Mouse (Mus musculus) midbrain, embryonic 11.5 days (tissue): ENCODE results near the gene Akap6. TPM values are rescaled to one million over a fixed set of nuclear protein-coding genes. Genes with fewer than 3 reads are reported as not detected.

Source experiments
- ATAC-seq: fragments of 200-750 bp; cut with Nextera tagmentation; 2 replicates; pipeline ENCODE4 v1.8.0; 2017; ENCODE audit warnings: moderate TSS enrichment, moderate library complexity; ENCODE audit not compliant: low FRiP score
- DNase-seq: peaks from one replicate; pipeline ENCODE4 v3.0.0; 2015; ENCODE audit warnings: low spot score; ENCODE audit errors: missing footprints
- H3K27ac ChIP-seq: fragments of 300-500 bp; sonication (generic); 2 replicates; pipeline ENCODE4 v1.5.1; 2014; ENCODE audit warnings: low read depth, low read length
- H3K27me3 ChIP-seq: fragments of 300-500 bp; sonication (generic); 2 replicates; pipeline ENCODE4 v1.6.1; 2014; ENCODE audit warnings: mild to moderate bottlenecking, low read length, moderate library complexity, mixed read lengths; ENCODE audit not compliant: control insufficient read depth, insufficient read depth
- H3K36me3 ChIP-seq: fragments of 300-500 bp; sonication (generic); 2 replicates; pipeline ENCODE4 v1.6.1; 2014; ENCODE audit warnings: mild to moderate bottlenecking, low read length, moderate library complexity, mixed read lengths; ENCODE audit not compliant: control insufficient read depth, insufficient read depth
- H3K4me1 ChIP-seq: fragments of 300-500 bp; sonication (generic); 2 replicates; pipeline ENCODE4 v1.6.1; 2014; ENCODE audit warnings: low read length; ENCODE audit not compliant: control insufficient read depth, insufficient read depth
- H3K4me2 ChIP-seq: fragments of 300-500 bp; sonication (generic); 2 replicates; pipeline ENCODE4 v1.6.1; 2014; ENCODE audit warnings: mild to moderate bottlenecking, moderate library complexity
- H3K4me3 ChIP-seq: fragments of 300-500 bp; sonication (generic); 2 replicates; pipeline ENCODE4 v1.5.1; 2014; ENCODE audit warnings: low read depth, low read length
- H3K9ac ChIP-seq: fragments of 300-500 bp; sonication (generic); 2 replicates; pipeline ENCODE4 v1.6.1; 2014; ENCODE audit warnings: low read length
- H3K9me3 ChIP-seq: fragments of 300-500 bp; sonication (generic); 2 replicates; pipeline ENCODE4 v1.6.1; 2016; ENCODE audit warnings: low read length; ENCODE audit not compliant: control insufficient read depth
- WGBS: fragments of 180-500 bp; shearing (Covaris S2); extraction: QIAGEN DNeasy Blood & Tissue Kit; methylation state at CpG from one replicate; pipeline ENCODE4 v1.1.7; 2014; 5-methylcytosine and 5-hydroxymethylcytosine counted together
- polyA plus RNA-seq: library from polyadenylated mRNA; unstranded; fragments of >200 nt; fragmentation: Nextera tagmentation; extraction: Ambion mirVana; gene quantifications from 2 replicates; pipeline ENCODE4 v1.2.1, GENCODE M21; 2014

Gene Akap6
- polyA plus RNA-seq, 1 experiment from 2014 or later: 16.5 TPM

DNA sequence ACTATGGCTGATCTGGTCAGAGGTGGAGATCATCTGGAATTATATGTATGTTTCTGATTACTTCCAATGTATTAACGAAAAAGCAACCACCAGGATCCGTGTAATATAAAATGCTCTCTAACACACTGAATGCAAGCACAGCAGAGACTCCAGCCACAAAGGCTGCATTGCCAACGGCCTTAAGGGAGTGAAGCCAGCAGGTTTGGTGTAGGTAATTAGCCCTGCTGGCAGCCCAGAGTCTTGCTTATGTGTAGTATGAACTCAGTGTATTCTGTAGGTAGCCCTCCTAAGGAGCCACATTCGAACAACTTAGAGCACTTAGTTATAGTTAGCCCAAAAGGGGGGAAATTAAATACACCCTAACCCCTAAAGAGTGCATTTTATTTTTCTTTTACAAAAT, 426.1 kb downstream of the Akap6 start:
- Histone ChIP-seq H3K36me3 (no peaks in the 10 kb centered on the region), H3K9ac (no peak overlapping the region), H3K4me3 (no peak overlapping the region), H3K4me1 (peaks cover 10% of the 10 kb centered on the region; the same call in 1 of the 2 replicates), H3K27ac (no peak overlapping the region), H3K27me3 (no peaks in the 10 kb centered on the region), H3K9me3 (no peaks in the 10 kb centered on the region; the same call in 1 of the 2 replicates), H3K4me2 (no peak overlapping the region)
- no peak for ATAC-seq
- WGBS: 80% methylated on average over 4 of the region's 4 CpGs
- no peak for DNase-seq

DNA sequence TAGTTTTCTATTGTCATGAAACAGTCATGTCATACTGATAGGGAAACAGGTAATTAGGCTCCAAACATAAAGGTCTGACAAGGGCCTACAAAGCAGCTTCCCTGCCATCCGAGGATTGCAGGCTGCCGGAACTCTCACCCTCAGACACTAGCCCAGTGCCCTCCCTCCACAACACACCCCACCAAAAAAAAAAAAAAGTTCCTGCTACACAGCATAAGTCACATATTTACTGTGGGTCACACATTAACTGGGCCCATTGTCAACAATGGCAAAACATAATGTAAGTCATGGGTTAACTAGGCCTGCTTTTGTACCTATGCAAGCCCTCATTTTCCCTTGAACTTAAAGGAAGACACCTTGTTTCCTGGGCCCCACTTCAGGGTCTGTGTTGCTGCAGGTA, 435.0 kb downstream of the Akap6 start:
- Histone ChIP-seq H3K4me1 (no peaks in the 10 kb centered on the region), H3K4me3 (no peak overlapping the region), H3K9ac (no peak overlapping the region), H3K9me3 (no peaks in the 10 kb centered on the region), H3K27me3 (no peaks in the 10 kb centered on the region), H3K4me2 (no peak overlapping the region), H3K27ac (no peak overlapping the region), H3K36me3 (no peaks in the 10 kb centered on the region)
- no peak for DNase-seq
- no peak for ATAC-seq
- 89% methylated on average over 2 of the region's 2 CpGs for WGBS

DNA sequence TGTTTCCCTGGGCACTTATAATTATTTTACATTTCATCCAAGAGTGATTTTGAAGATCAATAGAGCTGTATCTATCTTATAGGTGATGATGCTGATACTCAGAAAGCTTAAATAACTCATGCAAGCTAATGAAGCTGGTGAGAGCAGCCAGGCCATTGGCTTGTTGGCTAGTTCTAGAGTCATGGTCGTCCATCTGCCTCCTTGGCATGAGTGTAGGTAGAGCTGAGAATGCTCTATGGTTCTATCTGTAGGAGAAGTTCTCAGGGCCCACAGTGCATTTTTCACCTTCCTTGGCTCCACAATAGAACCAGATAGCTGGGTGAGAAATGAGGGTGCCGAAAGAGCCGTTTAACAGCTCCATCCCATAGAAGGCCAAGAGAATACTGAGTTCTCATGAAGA, 438.1 kb downstream of the Akap6 start:
- no peak overlapping the region for H3K4me2 ChIP-seq
- no peak overlapping the region for H3K9ac ChIP-seq
- ATAC-seq (no peak), DNase-seq (no peak)
- no peak overlapping the region for H3K4me3 ChIP-seq
- no peaks in the 10 kb centered on the region for H3K27me3 ChIP-seq
- 89% methylated on average over 3 of the region's 3 CpGs for WGBS
- H3K9me3 ChIP-seq: no peaks in the 10 kb centered on the region
- H3K4me1 ChIP-seq: no peaks in the 10 kb centered on the region
- no peak overlapping the region for H3K27ac ChIP-seq
- peaks cover 6% of the 10 kb centered on the region; the same call in 1 of the 2 replicates for H3K36me3 ChIP-seq

DNA sequence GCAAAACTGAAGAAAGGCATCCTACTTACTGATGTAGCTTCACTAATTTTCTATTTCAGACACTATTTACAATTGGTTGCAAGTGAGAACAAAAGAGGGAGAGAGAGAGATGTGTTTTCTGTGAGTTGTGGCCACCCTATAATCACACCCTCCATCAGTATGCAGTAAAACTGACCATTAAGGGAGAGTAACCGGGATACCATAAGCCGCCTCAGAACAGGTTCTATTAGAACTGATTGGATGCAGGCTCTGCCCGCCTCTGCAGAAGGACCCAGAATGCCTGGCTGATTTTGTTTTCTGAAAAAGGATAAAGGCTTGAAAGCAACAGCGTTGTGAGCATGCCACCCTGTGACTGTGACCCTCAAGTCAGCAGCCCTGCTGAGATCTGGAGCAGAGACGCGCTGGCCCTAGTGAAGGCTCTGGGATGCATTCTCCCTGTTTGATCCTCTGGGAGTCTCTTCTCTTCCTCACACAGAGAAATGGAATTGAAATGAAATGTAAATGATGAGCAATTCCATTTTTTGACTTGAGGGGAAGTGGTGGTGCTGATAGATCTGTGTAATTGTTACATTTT, 445.0 kb downstream of the Akap6 start:
- no peak overlapping the region for H3K4me2 ChIP-seq
- no peak overlapping the region for H3K27ac ChIP-seq
- WGBS: 65% methylated on average over 6 of the region's 6 CpGs
- H3K27me3 ChIP-seq: no peaks in the 10 kb centered on the region
- no peak overlapping the region for H3K9ac ChIP-seq
- DNase-seq: no peak
- no peaks in the 10 kb centered on the region for H3K4me1 ChIP-seq
- no peaks in the 10 kb centered on the region for H3K9me3 ChIP-seq
- H3K4me3 ChIP-seq: no peak overlapping the region
- no peak for ATAC-seq
- H3K36me3 ChIP-seq: peaks cover 6% of the 10 kb centered on the region; the same call in 1 of the 2 replicates

DNA sequence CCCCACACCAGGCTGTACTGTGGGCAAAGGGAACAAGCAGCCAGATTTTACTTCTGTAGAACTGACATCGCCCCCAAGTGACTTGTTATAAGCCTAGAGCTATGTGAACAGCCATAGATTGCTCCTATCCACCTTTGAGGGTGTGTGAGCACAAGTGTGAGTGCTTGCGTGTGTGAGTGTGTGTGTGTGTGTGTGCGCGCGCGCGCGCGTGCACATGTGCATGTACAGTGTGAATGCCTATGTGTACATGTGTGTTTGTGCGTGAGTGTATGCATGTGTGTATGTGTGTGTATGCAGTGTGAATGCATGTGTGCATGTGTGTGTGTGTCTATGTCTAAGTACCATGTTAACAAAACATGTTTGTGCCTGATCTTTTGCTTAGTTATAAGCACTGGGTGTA, 445.6 kb downstream of the Akap6 start:
- no peak overlapping the region for H3K27ac ChIP-seq
- no peak for DNase-seq
- 96% methylated on average over 10 of the region's 10 CpGs for WGBS

DNA sequence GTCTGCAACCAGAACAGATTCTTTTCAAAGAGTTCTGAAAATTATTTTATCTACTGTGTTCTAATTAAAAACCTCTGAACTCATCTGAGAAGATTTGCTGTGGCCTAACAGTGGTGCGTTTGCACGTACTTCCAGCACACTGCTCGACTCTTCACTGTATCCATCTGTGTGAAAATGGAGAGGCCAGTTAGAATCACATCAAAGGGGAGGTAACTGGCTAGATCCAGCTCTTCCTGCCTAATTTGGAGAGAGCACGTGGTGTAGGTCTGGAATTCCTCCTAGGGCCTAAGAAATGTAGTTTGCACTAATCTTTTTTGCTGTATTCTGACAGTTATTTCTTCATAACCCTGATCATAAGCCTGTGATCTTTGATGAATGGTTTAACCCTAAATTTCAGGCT, 446.3 kb downstream of the Akap6 start:
- no peak overlapping the region for H3K9ac ChIP-seq
- no peaks in the 10 kb centered on the region for H3K4me1 ChIP-seq
- H3K36me3 ChIP-seq: no peaks in the 10 kb centered on the region
- H3K4me3 ChIP-seq: no peak overlapping the region
- H3K9me3 ChIP-seq: no peaks in the 10 kb centered on the region; the same call in 1 of the 2 replicates
- 77% methylated on average over 4 of the region's 4 CpGs for WGBS
- ATAC-seq (no peak), DNase-seq (no peak)
- no peaks in the 10 kb centered on the region for H3K27me3 ChIP-seq
- no peak overlapping the region for H3K27ac ChIP-seq
- H3K4me2 ChIP-seq: no peak overlapping the region

More for the DNA sequence above, 445.6 kb downstream of the Akap6 start:
- Histone ChIP-seq H3K4me3 (no peak overlapping the region), H3K4me1 (no peaks in the 10 kb centered on the region), H3K4me2 (no peak overlapping the region), H3K36me3 (peaks cover 2% of the 10 kb centered on the region; the same call in 1 of the 2 replicates), H3K27me3 (no peaks in the 10 kb centered on the region), H3K9me3 (no peaks in the 10 kb centered on the region), H3K9ac (no peak overlapping the region)
- no peak for ATAC-seq

DNA sequence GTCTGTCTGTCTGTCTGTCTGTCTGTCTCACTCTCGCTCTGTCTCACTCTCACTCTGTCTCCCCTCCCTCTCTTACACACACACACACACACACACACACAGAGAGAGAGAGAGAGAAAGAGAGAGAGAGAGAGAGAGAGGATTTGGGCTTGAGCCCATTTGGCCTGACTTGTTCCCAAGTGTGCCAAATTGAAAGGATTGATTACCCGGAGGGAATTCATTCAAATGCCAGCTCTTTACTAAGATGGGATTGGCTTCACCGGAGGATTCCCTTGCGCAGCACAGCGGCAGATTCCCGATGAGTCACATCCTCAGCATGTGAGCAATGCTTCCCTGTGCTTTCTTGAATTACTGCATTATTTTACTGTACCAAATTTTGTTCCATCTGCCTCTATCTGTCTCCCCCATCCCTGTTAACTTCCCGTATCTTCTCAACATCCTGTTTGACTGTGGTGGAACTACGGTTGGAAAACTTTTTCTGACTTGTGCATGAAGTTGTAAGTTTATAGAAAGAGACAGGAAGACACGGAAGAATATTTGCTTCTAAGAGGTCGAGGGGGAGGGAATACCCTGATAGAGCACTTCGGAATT, 447.4 kb downstream of the Akap6 start:
- H3K4me3 ChIP-seq: no peak overlapping the region
- ATAC-seq (no peak), DNase-seq (no peak)
- WGBS: 69% methylated on average over 11 of the region's 11 CpGs
- H3K4me1 ChIP-seq: no peaks in the 10 kb centered on the region
- no peaks in the 10 kb centered on the region for H3K27me3 ChIP-seq
- no peak overlapping the region for H3K9ac ChIP-seq
- no peak overlapping the region for H3K27ac ChIP-seq
- H3K9me3 ChIP-seq: no peaks in the 10 kb centered on the region; the same call in 1 of the 2 replicates
- no peaks in the 10 kb centered on the region for H3K36me3 ChIP-seq
- no peak overlapping the region for H3K4me2 ChIP-seq

DNA sequence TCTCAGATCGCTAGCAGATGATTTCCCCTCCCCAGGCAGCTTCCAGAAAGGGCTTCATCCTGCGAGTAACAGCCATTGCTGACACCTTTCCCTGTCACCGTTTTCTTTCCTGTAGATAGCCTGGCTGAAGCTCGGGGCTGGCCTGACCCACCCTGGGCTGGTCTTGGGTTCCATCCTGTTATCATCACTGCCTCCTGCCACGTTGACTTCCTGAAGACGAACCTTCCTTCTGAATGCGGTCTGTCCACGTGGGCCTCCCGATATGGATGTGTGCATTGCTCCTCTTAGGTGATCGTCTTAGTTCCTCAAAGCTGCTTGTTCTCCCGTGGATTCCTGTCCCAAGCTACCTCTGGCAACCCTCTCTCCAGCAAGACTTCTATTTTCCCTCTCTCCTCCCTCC, 448.5 kb downstream of the Akap6 start:
- ATAC-seq (no peak), DNase-seq (no peak)
- Histone ChIP-seq H3K4me3 (no peak overlapping the region), H3K27me3 (no peaks in the 10 kb centered on the region), H3K4me2 (no peak overlapping the region), H3K4me1 (no peaks in the 10 kb centered on the region), H3K9ac (no peak overlapping the region), H3K9me3 (no peaks in the 10 kb centered on the region; the same call in 1 of the 2 replicates), H3K36me3 (no peaks in the 10 kb centered on the region), H3K27ac (no peak overlapping the region)
- 89% methylated on average over 11 of the region's 11 CpGs for WGBS

DNA sequence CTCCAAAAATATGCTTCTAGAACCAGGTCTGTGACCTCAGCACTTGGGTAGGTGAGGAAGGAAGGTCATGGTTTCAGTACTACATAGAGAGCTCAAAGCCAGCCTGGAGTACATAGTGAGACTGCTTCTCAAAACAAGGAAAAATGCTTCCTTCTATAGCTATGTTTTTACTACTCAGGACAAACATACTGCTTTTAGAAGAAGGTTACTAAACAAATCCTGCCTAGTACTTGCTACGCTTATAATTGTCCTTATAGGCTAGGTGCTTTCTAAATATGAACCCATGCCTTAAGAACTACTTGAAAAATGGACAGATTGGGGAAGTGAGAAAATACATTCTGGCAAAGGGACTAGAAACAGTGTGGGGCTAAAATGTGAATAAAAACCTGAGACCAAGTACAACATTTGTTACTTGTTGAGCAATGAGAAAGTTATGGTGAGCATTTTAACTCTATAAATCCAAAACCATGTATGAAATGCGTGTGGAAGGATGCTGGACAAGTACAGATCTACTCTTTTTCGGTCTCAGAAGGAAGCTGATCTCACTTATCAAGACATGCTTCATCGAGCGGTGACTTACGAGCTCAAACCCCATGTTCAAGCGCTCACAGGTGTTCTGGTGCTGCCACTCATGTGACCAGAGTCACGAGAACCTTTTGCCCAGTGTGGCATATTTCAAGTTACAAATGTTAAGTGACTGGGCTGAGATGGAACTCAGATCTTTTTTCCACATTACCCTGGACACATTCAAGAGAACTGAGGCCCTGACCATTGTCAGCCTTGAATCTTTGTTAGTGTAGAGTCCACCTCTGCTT, 469.2 kb downstream of the Akap6 start:
- 90% methylated on average over 8 of the region's 8 CpGs for WGBS
- ATAC-seq: no peak

More for the DNA sequence above, 469.2 kb downstream of the Akap6 start:
- Histone ChIP-seq H3K4me3 (no peak overlapping the region), H3K9me3 (no peaks in the 10 kb centered on the region), H3K4me2 (no peak overlapping the region), H3K36me3 (no peaks in the 10 kb centered on the region), H3K27ac (no peak overlapping the region), H3K4me1 (no peaks in the 10 kb centered on the region), H3K27me3 (no peaks in the 10 kb centered on the region), H3K9ac (no peak overlapping the region)
- no peak for DNase-seq
